Mouse (Mus musculus) mouse embryonic stem cell (cell line): ENCODE results near the gene Trim46.

Experiments used
- in situ Hi-C, 2 experiments: fragments of 300-500 bp; cut with MboI; formaldehyde crosslinking; loops; 1 replicate in 1 of 2; 3 replicates in 1 of 2; pipeline ENCODE4 v1.14.3; 2019 to 2020; ENCODE audit warnings: low sequenced_read_pairs in 2 of 2, low pct_unique_long_range_greater_than_20kb in 1 of 2, mixed read lengths in 1 of 2; ENCODE audit not compliant: unreplicated experiment in 1 of 2

The Trim46 gene

DNA sequence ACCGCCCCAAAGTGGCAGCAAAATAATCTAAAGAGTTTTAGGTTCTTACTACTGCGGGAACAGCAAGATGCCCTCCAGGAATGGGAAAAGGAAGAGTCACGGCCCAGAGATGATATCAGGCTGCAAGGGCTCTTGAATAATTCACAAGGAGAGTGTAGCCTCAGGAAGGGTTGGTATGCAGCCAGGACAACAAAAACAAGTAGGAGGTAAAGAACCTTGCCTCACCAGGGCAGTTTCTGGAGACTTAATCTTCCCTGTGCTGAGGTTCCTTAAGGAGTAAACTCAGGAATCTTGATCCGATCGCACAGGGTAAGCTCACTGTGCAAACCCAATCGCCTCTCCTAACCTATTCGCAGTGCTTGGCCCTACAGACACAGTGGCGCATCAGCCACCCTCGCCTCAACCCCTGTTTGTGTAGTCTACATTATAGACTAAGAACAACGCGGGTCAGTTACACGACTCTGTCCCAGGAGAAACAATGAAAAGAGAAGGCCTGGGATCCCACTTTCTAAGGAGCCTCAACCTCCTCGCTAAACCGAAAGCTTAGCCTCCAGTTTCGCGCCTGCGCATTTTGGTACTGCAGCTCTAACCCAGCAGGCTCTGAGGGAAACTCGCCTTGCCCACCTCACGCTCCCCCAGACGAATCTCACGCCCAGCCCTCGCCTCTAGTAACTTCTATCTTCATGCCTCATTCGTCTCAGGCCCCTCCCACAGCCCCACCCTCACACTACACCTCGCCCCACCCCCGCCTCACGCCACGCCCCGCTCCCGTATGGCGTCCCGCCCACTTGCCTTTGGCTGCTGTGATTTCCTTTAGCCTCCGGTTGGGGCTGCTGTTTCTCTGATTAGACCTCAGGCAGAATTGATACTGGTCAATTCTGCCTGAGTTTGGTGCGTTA, 49.9 kb downstream of the Trim46 start:
- in situ Hi-C loops = no loop called here

DNA sequence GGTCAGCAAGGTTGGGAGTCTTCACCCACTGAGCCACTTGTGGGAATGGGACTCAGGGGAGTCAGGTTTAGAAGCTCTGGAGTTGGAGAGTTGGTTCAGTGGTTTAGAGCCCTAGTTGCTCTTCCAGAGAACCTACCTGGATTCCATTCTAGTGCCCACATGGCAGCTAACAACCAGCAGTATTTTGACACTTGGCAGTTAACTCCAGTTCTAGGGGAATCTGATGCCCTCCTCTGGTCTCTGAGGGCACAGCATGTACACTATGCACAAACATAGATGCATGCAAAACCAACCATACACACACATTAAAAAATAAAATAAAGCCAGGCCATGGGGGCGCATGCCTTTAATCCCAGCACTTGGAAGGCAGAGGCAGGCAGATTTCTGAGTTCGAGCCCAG, 52.3 kb downstream of the Trim46 start:
- in situ Hi-C loops = no loop called here

- in situ Hi-C loops = no loop called here
These were observed 52.8 kb downstream of the Trim46 start for GRCm38 (mm10) chr3:89193351-89193750.

- in situ Hi-C loops = no loop called here
These were observed 55.7 kb downstream of the Trim46 start for GRCm38 (mm10) chr3:89190436-89190835.

- in situ Hi-C loops = no loop called here
These were observed 57.6 kb downstream of the Trim46 start for GRCm38 (mm10) chr3:89188478-89188875.

- in situ Hi-C loops = no loop called here
These were observed 58.2 kb downstream of the Trim46 start for GRCm38 (mm10) chr3:89187690-89188477.

DNA sequence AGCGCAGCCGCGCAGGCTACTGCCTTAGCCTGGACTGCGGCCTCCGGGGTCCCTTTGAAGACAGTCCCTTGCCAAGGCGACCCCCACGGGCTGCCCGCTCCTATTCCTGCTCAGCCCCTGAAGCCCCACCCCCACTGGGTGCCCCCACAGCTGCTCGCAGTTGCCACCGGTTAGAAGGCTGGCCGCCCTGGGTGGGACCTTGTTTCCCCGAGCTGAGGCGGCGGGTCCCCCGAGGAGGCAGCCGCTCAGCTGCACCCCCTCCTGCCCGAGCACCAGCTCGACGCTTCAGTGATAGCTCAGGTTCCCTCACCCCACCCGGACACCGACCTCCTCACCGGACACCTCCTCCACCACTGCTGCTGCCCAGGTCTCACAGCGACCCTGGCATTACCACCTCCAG, 58.9 kb downstream of the Trim46 start:
- in situ Hi-C loops = no loop called here
